17 mouse cellular contexts compared by ENCODE assay signal in the genomic region with DNA sequence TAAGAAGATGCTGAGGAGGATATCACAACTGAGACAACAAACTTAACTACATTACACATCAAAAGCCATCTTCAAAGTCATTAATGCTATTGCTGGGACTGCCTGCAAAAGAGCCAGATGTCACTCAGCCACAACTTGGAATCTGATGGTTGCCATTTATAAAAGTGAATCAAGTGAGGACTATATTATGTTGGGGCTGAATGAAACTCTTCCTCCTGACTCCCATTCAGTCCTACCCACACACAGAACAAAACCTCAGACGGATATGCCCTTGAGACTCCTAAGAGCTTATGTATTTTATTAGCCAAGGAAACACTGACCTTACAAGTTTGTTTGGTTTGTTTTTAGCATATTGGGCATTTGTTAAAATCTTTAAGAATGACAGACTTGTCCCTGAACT.
"Had no signal": no experiment of that assay in that cellular context is flagged by ENCODE, and none has a peak within 500 bp of the region (broad histone marks: within the 10 kb centered on the region; RNA-seq: fewer than 3 reads in every experiment).

No protein-coding gene starts in this region.

- DNase-seq: lung, adult 18-20 months; lung, embryonic 14.5 days; lung, postnatal 10 days; lung, postnatal 4 days; midbrain, embryonic 14.5 days; retina, postnatal 1 day; right cerebral cortex, postnatal 4 days; spleen, adult 18-20 months; thymus, adult 18-20 months; thymus, postnatal 14 days; thymus, postnatal 36 days had no signal

- ATAC-seq: midbrain, embryonic 16.5 days had no signal

- H3K4me3 ChIP-seq: midbrain, embryonic 10.5 days; midbrain, embryonic 12.5 days; myocyte; neural tube, embryonic 13.5 days; neural tube, embryonic 15.5 days had no signal

- H3K27ac ChIP-seq: midbrain, embryonic 10.5 days; midbrain, embryonic 12.5 days; neural tube, embryonic 13.5 days; neural tube, embryonic 15.5 days had no signal

- H3K4me1 ChIP-seq: midbrain, embryonic 10.5 days; midbrain, embryonic 12.5 days; neural tube, embryonic 13.5 days; neural tube, embryonic 15.5 days had no signal
